Mouse (Mus musculus): Measurements from ENCODE around the gene Syndig1.

The Syndig1 gene

DNA sequence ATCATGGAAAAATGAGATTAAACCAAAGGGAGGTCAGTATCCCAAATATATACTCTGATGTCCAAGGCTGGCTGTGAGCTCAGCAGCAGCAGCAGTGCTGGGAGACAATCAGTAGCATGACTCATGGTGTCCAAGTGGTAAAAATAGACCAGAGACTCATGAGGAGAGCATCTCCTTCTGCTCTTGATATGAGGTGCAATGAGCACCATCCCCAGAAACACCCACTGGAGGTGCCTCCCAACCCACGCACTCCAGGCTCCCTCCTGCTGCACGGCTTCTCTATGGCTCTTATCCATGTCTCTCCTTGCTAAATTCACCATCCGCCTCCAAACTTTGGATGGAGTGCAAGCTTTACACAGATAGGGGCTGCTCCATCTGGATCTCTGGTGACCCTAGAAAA lies 44.3 kb downstream of the Syndig1 start:
- 31% methylated on average over 3 of the region's 3 CpGs for WGBS

DNA sequence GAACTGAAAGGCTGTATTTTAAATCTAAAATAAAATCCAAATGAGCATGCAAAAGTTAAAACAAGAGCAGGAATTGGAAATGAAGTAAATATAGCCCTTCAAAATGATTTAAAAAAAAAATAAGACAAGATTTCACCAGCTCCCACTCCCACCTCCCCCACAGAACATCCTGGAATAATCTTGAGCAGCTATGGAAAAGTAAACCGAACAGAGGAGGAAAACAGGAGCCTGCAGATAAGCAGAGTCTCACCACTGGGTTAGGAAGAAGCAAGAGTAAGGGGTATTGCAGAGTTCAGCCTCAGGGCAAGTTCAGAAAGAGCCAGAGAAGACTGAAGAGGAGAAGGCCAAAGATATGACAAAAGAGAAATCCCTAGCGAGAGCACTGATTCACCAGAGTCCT lies 48.9 kb downstream of the Syndig1 start:
- 36% methylated on average over 2 of the region's 2 CpGs for WGBS

DNA sequence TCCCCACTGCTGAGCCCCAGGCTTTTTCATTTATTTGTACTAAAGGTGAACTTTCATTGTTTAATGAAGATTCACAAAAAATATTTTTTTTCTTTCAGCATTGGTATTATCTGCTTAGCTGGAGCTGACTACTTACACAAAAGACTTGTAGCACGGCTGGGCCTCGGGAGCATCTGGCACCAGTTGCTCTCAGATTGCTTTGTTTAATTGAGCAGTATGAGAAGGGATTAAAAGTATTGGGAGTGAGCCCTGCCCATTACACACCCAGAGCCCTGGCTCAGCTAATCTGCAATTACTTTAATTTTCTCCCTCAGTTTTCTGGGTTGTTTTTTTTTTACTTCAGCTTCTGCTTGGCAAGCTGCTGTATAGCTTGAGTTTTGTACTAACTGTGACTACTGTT lies 62.6 kb downstream of the Syndig1 start:
- WGBS: 36% methylated on average over 2 of the region's 2 CpGs

DNA sequence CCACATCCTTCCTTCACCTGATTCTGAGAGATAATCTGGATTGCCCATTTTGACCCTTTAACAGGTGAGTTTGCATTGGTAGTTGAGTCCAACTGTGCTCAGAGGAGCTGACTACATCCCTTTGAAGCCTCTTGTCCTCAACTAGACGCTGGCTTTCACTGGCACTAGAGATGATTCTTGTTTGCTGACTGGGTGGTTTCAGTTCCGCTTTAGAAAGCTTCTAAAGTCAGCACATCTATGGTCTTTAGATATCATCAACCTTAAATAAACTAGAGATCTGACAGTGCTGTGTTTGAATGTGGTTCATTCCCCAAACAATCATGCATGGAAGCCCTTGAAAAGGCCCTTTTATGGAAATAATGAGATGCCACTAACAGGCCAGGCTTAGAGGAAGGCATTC lies 67.3 kb downstream of the Syndig1 start:
- WGBS: 53% methylated on average over 2 of the region's 2 CpGs

DNA sequence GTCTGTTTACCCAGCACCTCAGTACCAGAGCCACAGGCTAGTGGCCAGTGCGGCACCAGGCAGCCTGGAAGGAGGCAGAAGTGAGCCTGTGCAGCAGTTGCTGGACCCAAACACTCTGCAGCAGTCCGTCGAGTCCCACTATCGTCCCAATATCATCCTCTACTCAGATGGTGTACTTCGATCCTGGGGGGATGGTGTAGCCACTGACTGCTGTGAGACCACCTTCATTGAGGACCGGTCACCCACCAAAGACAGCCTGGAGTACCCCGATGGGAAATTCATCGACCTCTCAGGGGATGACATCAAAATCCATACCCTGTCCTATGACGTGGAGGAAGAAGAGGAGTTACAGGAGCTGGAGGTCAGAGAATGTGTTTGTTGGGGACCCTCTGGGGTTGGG lies 70.6 kb downstream of the Syndig1 start:
- WGBS: 96% methylated on average over 9 of the region's 9 CpGs

DNA sequence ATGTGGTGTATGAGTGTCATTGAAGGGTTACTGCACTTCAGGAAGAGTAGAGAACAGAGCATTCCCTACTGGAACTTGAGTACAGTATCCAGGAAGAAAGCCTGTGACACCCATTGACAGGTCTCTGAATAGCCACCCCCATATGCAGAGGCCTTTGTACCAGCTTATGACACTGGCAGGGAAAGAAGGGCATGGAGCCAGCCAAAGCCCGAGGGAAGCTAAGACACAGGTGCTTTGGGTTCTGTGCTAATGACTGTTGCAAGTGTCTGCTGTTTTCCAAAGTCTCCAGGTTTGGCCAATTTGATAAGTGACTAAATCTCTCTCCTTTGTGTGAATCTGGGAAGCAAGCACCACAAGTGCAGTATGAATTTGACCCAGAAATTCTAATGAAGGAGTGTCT lies 71.6 kb downstream of the Syndig1 start:
- 40% methylated on average over 1 of the region's 1 CpGs for WGBS

DNA sequence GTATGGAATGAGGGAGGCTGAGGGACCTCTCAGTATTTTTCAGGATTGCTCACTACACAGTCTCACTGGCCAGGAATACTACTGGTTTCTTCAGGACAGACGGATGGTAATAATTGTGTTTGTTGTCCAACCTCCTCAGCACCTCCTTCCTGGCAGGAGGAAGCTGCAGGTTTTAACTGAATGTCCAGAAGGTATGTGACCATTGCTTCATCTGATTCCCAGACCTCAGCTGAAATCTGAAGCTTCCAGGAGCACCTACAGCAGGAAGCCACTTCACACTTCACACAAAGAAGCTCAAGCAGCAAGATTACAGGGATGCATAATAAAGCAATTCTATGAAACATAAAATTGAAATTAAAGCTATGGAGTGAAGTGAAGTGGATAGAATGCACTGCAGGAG lies 75.4 kb downstream of the Syndig1 start:
- WGBS: 69% methylated on average over 1 of the region's 1 CpGs

DNA sequence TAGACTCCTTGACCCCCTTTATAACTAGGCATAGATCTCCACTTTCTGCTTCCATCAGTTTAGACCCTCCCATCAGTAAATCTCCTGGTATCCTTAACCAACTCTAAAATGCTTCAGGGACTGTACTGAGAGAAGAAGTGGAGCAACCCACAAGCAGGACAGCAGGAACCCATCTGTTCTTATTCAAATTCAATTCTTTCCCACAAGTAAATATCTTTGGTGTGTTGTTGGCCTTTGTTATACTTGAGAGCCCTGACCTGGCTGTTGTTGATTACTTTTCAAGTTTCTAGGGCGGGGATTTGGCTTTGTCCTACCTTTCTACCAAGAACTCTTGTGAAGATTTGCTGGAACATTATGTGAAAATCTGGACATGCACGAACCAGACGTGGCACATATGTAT lies 77.7 kb downstream of the Syndig1 start:
- 86% methylated on average over 3 of the region's 3 CpGs for WGBS

DNA sequence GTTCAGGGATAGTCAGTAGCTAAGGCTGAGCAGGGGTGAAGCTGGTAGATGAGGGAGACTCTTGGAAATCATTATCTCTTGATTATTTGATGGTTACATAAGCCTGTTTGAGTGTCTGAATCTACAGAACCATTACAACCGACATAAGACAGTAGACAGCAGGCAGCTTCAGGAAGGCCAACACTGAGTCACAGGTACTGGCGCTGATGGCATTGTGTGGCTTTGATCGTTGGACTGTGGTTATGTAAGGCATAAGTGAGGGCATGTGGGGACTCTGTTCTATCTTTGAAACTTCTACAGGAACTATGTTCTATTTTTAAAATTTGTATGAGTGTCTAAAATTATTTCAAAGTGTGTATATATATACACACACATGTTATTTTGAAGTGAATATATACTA lies 88.2 kb downstream of the Syndig1 start:
- WGBS: 47% methylated on average over 3 of the region's 3 CpGs

DNA sequence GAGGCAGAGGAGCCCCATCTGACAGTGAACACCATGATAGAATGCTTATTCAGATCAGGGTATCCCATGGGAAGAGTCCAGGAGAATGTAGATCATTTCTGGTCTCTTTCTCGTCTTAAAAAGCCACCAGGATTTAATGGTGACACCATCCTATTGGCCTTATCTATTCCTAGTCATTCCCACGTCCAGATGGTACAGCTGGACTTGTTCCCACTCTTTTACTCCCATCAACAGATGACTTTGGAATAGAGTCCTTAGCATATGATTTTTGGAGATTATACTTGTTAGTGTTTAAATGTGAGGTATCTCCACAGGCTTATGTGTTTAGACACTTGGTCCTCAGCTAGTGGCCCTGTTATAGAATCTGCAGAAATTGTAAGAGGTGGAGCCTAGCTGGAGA lies 94.5 kb downstream of the Syndig1 start:
- 33% methylated on average over 2 of the region's 2 CpGs for WGBS

DNA sequence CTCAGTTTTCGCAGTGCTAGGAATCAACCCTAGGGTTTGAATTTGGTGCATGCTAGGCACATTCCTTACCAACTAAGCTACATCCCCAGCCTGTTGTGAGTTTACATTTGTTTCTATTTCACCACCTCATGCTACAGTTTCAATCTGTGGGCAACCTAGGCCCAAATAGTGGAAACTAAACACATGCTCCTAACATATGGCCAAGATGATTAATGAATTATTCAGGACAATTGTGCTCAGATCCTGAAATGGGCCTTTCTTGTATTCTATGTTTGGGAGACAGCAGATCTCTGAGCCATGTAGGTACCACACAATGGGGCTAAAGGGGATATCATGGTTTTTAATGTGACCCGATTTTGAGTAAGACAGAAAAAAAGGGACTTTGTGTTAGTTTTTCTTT lies 96.9 kb downstream of the Syndig1 start:
- WGBS: 89% methylated on average over 2 of the region's 2 CpGs

DNA sequence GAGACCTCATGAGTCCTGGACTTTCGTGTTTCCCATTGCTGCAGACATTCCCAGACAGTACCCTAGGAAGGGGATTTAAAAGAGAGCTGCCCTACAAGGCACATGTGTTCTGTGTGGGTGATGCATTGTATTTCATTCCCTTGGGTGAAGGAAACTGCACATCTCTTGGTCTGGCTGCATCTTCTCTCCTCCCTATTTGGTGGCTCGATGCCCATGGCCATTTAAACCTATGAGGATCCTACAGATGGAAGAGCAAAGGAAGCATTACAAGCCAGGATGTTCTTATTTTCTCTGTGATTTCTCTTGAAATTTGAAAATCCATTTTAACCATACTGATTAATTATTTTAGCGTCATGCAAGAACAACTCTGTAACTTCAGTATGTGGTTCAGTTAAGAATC lies 98.5 kb downstream of the Syndig1 start:
- 77% methylated on average over 3 of the region's 3 CpGs for WGBS

DNA sequence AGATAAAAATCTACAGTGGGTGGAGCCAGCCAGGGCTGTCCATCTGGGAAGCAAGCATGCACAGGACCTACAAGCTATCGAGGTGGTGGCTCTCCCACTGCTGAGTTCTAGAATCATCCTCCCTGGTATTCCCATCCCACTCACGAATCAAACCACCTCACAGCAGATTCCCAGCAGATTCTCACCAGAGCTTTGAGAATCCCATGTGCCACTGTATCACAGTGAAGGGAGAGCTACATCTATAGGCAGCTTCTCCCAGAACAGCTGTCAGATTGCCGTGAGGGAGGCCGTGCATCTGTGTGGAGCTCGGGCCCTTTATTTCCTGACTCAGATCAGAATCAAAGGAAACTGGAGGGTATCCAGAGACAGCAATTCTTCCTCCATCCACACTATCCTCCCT lies 101.0 kb downstream of the Syndig1 start:
- WGBS: 39% methylated on average over 5 of the region's 5 CpGs

DNA sequence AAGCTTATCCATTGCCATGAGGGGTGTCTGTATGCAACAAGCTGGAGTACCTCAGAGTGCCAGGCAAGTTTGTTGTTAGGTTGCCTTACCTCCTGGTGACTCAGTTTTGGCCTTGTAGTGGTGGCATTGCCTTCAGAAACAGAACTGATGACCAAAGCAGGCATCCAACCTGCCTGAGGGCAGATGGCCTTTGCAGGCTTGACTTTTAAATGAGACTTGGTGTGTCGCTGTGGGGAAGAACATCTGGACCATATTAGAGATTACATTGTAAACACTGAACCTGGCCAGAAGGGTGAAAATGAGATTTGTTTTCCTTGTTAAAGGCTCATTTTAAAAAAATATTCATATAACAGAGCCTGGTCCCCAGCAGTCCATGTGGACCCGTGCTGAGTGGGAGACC lies 102.1 kb downstream of the Syndig1 start:
- WGBS: 87% methylated on average over 2 of the region's 2 CpGs

DNA sequence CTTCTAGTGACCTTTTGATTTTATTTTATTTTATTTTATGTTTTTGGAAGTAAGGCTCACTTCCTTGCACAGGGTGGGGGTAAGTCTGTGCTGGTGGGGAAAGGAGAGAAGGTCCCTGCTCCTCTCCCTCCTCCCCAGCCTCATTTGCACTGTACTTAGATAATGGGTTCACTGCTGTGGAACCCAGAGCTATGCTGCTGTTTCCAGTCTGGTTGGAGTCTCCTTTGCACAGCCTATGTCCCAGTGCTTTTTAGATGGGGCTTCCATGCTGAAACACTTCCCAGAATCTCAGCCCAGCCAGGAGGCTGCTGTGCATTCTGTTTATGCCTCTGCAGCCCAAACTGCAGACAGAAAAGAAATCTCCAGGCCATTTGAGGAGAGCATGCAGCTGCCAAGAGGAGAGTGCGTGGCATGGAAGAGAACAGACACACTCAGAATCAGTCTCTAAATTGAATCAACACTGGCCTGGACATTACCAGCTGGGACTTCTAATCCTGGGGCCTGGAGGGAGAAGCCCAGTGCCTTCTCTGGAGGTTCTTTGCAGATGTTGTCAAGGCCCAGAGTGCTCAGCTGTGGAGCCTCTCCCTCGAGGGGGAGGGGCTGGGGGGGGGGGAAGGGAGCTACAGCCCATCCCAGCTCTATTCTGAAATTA lies 104.4 kb downstream of the Syndig1 start:
- 11% methylated on average over 2 of the region's 2 CpGs for WGBS

DNA sequence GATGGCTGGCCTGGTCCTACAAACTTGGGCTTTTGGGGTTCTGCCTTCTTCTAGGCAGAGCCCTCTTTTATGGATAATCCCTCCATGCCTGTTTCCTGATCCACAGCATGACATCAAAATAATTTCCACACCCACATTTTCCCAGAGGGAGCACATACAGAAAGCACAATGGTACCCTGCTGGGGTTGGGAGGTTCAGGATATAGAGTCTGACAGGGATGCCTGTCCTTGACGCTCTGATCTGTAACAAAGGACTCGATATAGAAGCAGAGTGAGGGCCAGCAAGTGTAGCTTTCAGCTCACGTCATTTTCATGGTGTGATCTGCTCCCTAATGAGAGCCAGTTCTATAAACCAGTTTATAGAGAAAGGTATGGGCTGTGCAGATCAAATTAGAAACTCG lies 105.1 kb downstream of the Syndig1 start:
- 54% methylated on average over 4 of the region's 4 CpGs for WGBS

DNA sequence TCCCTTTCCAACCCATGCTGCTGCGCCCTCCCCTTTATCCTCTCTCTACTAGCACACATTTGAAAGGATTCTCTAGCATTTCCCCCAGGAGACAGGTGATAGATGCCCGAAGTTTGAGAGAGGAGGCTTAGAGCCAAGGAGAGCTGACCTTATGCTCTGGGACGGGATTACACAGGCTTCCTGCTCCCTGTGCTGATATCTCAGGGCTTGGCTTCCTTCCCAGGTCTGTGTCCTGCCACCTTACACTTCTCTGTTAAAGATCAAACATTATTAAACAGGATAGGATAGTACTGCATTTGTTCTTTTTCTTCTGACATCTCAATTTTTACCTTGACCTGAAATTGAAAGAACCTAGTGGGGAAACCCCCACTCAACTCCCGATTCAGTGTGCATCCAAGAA lies 109.8 kb downstream of the Syndig1 start:
- 75% methylated on average over 4 of the region's 4 CpGs for WGBS

DNA sequence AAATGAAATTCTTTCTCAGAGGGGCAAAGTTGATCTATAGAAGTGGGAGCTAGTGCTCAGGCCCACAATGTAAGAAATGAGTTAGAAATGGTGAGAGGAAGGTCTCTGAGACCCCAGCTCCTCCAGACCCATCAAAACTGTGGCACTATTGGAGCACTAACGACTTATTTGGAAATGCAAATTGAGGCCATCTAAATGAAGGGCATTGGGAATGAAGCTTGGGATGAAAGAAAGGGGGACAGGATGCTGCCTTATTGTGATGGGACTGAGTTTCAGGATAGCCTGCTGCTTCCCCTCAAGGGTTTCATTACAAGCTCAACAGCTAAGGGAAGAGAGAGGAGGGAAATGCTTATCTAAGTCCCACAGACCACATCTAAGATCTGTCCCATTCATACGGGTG lies 110.6 kb downstream of the Syndig1 start:
- WGBS: 69% methylated on average over 2 of the region's 2 CpGs

DNA sequence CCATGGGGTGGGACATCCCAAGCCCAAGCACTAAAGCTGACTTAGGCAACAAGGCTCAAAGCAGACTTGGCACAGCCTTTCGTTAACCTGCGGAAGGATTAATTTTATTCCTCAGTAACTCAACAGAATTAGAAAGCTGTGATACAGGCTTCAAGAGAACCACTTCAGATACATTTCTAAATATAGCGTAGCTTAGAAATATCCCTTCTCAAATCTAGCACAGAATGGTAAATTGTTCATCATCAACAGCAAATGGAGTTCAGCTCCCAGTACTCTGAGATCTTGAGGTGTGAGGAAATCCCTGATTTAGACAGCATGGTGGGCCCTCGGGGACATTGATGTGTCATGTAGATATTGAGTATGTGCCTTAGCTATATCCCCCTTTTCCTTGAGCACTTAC lies 121.6 kb downstream of the Syndig1 start:
- WGBS: 46% methylated on average over 4 of the region's 4 CpGs

DNA sequence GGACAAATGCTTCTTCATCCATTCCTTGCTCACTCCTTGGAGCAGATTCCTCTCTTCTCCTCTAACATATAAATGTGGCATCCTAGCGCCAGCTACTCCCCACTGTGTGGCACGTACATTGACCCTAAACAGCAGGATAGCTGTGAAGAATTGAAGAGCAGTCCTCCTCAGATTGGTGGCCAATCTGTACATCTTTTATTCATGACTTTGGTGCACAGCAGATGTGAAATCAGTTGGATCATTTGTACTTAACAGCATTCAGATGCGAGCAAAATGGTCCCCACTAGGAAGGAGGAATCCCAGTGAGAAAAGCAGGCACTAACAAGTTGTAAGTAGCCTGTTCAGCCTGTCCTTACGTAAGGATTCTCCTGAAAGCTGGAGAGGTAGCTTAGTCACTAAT lies 142.0 kb downstream of the Syndig1 start:
- WGBS: 55% methylated on average over 4 of the region's 4 CpGs

DNA sequence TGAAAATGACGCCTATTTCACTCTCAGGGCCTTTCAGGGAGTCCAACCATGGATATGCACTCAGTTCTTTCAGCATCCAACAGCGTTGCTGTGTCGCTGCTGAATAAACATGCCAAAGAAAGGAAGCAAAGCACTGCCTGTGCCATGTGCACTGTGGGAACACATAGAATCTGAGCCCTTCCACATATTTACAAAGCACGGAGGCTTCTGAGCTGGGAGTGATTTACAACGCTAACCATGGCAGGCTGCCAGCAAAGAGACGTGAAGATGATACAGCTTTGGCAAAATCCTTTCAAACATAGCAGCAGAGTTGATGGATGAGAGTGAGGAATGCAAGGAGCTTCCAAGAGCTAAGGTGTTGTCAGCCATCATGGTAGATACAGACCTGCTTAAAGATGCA lies 144.6 kb downstream of the Syndig1 start:
- 30% methylated on average over 6 of the region's 6 CpGs for WGBS

DNA sequence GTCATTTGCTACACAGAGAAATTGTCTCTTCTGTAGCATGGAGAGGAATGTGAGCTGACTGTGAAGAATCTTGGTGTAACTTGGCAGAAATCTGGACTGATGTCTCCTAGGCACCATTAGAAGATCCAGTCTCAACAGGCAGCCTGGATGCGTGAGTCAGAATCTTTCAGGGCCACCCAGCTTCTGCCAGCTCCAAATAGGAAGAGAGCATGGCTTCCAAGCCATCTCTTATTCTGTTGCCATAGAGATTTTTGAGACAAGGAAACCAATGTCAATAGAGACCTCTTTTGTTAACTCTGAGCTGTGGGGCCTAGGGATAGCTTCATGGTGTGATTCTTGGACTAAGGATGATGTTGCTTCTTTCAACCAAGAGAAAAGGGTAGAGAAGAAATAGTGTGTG lies 151.4 kb downstream of the Syndig1 start:
- WGBS: 36% methylated on average over 1 of the region's 1 CpGs

DNA sequence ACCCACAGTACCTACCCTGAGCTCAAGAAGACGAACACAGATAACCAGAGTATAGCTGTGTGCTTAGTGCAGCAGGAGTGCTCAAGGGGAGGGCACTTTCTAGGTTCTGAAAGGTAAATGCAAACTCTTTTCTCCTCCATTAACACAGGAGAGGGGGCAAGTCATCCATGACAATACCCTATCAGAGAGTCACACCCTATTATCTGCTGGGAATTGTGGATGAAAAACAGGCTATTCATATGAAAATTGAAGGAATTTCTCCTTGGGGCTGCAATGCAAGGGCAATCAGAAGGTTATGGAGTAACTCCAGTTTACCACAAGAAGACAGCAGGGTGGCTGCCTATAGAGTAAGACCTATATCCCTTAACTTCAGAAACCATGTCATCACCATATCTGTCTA lies 154.1 kb downstream of the Syndig1 start:
- 79% methylated on average over 1 of the region's 1 CpGs for WGBS

DNA sequence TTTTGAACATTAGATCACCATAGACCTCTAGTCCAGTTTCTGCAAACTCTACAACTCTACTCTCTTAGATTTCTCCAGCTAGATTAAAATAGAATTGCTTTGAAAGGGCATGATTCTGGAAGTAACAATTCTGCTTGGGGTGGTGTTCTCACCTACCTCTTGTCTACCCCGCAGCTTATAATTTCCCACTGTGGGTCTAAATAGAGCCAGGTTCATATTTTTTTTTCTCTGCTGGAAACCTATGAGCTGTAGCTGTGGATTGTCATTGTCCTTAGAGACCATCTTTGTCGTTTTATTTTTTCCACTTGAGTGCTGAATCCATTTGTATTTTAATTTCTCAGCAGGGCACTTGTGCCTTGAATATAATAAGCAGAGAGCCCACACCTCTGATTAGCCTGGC lies 162.5 kb downstream of the Syndig1 start:
- 18% methylated on average over 2 of the region's 2 CpGs for WGBS

DNA sequence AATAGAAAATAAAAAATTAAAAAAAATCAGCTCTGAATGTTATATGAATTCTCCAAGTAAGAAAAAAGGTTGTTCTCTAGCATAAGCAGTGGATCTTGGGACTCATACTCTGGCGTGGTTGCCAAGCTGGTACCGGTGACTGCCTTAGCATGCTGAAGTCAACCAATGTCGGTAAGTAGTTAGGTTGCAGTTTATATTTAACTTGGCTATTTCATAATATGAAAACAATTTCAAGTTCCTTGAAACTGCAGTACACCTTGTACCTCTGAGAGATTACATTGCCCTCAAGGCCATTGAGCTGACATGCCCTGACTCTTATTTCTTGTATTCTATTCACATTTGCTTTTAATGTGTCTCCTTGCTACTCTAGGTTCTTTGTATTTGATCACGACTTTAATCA lies 163.9 kb downstream of the Syndig1 start:
- WGBS: 87% methylated on average over 4 of the region's 4 CpGs
